Mouse (Mus musculus) kidney, postnatal 4 days (tissue): ENCODE measurements around the gene Eef2k.
"Not testable (repeated sequence)": the region's sequence is repeated elsewhere in the genome, so short reads cannot be mapped to it uniquely, and the experiment has no call there.

Source experiments
- DNase-seq, 2 experiments: peaks; one replicate each; pipeline ENCODE4 v3.0.0; 2021; ENCODE audit warnings: mixed read lengths in 2 of 2

The Eef2k gene

DNA sequence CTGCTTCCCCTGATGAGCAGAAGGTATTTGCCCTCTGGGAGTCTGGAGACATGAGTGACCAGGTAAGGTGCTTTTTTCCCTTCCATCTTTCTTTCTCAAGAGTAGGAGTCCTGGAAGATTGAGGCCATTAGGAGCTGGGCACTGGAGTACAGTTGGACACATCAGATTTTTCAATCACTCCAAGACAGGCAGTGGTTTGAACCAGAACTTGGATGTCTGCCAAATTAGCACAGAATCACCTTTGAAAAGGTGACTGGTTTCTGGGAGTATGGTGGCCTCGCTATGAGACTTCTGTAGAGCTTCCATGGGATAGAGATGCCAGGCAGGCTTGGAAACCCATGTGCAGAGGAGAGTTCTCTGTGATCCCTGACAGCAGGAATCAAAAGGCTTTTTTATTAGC is 99.9 kb downstream of the Eef2k start:
- no peak for DNase-seq

DNA sequence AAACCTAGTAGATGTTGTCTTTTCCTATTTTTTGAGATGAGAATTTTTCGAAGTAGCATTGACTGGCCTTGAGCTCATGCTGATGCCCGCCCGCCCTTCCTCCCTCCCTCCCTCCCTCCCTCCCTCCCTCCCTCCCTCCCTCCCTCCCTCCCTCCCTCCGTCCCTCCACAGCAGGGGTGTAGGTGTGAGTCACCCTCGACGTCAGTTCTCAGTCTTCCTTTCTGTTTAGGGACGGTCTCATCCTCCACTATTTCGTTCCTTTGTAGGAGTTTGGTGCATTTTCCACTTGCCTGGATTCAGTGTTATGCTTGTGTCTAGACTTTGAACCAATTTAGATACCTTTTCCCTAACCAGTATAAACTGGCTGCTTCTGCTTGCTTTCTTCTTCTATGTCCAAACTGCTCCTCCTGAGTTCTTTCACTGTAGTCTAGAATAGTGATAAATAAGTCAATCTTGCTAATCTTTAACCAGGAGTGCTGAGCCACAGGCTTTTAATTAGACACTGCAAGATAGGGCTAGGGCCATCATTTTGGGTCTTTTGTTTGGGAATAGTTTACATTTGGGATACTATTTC is 101.4 kb downstream of the Eef2k start:
- DNase-seq: no peak

DNA sequence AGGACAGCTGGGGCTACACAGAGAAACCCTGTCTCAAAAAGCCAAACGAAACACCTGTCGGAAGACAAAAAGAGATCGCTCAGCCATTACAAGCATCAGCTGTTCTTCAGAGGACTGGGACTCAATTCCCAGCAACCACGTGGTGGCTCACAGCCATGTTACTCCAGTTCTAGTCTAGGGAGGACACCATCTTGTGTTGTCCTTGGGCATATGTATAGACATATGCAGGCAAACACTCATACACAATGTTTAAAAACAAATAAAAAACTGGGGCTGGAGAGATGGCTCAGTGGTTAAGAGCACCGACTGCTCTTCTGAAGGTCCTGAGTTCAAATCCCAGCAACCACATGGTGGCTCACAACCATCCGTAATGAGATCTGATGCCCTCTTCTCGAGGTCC is 111.0 kb downstream of the Eef2k start:
- DNase-seq: not testable (repeated sequence)
